Mouse (Mus musculus) olfactory bulb, adult 2 months (tissue): ENCODE results near the gene Apba1. TPM values are rescaled to one million over a fixed set of nuclear protein-coding genes. Genes with fewer than 3 reads are reported as not detected.

Experiments used
- H3K27ac ChIP-seq: fragments of 200-500 bp; 2 replicates; pipeline ENCODE4 v1.5.1; 2012; ENCODE audit warnings: low read depth, low read length; ENCODE audit not compliant: insufficient read depth
- H3K4me1 ChIP-seq: fragments of 200-500 bp; 2 replicates; pipeline ENCODE4 v1.6.1; 2012; ENCODE audit warnings: low read length; ENCODE audit not compliant: control insufficient read depth, insufficient read depth
- H3K4me3 ChIP-seq: fragments of 200-500 bp; 2 replicates; pipeline ENCODE4 v1.5.1; 2012; ENCODE audit warnings: mild to moderate bottlenecking, low read depth, low read length, moderate library complexity; ENCODE audit not compliant: insufficient read depth
- CTCF ChIP-seq: fragments of 200-500 bp; IDR thresholded peaks from 2 replicates; pipeline ENCODE4 v1.5.1; 2012; ENCODE audit warnings: low read depth, mild to moderate bottlenecking, low read length, moderate library complexity; ENCODE audit not compliant: insufficient read depth
- POLR2A ChIP-seq: fragments of 200-500 bp; IDR thresholded peaks from 2 replicates; pipeline ENCODE4 v1.6.1; 2012; ENCODE audit warnings: mild to moderate bottlenecking, low read depth, low read length, moderate library complexity; ENCODE audit not compliant: insufficient read depth
- WGBS: fragments of 180-500 bp; shearing (Covaris S2); methylation state at CpG from one replicate; pipeline ENCODE4 v1.1.7; 2018; 5-methylcytosine and 5-hydroxymethylcytosine counted together
- polyA plus RNA-seq: library from polyadenylated mRNA; stranded (reverse); fragments of >200 nt; gene quantifications from 2 replicates; pipeline ENCODE4 v1.2.4, GENCODE M21; 2012; ENCODE audit warnings: low replicate concordance; ENCODE audit not compliant: missing spikeins, insufficient read depth, insufficient read length

Gene Apba1
- polyA plus RNA-seq, 1 experiment = 45.8 TPM

GRCm38 (mm10) chr19:23858091-23858490 is 99.4 kb downstream of the Apba1 start:
- WGBS = 99% methylated on average over 4 of the region's 4 CpGs
- Histone ChIP-seq H3K4me3 (no peak overlapping the region), H3K27ac (no peak overlapping the region), H3K4me1 (peaks cover 1% of the 10 kb centered on the region)
- TF ChIP-seq POLR2A (no peak), CTCF (no peak)

DNA sequence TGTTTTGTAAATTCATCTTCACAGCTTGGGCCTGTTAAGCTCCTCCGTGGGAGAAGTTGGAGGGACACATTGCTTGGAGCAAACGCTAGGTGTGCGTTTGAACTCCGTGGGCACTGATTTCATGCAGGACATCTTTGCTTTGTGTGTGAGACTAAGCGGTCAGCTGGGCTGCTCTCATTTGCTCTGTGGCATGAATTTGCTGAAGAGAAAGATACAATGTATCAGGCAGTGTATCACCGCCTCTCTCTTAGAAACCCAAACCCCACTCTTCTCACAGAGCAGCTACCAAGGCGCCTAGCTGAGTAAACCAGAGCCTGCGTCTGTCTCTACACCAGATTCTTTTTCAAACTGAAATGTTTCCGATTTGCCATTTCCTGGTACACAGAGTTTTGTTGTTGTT is 100.1 kb downstream of the Apba1 start:
- TF ChIP-seq CTCF (no peak), POLR2A (no peak)
- Histone ChIP-seq H3K4me3 (no peak overlapping the region), H3K27ac (no peak overlapping the region), H3K4me1 (peaks cover 3% of the 10 kb centered on the region)
- 89% methylated on average over 9 of the region's 9 CpGs for WGBS

DNA sequence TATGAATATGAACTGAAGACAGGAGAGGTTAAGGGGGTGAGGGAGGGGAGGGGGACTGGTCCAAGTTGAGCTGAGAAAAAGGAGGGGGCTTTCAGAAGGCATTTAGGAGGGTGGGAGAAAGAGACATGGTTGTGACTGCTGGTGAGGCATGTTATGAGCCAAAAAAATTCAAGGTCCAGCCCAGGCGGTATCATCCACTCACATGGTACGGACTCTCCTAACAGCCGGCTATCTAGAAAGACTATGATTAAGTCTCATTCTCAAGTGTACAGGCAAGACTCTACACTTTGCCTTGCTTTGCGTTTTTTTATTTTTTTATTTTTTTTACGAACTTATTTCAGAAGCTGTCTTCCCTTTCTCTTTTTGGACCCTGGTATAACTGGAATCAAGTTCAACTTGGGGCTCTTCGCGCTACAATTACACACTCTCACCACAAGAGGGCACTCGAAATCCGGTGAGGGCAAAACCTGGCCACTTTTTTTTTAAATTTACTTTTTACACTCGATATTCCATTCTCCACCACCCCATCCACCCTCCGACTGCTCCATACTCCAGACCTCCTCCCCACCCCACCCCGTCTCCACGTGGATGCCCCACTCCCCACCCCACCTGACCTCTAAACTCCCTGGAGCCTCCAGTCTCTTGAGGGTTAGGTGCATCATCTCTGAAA is 101.6 kb downstream of the Apba1 start:
- Histone ChIP-seq H3K27ac (no peak overlapping the region), H3K4me3 (no peak overlapping the region), H3K4me1 (peaks cover 3% of the 10 kb centered on the region)
- WGBS = 28% methylated on average over 13 of the region's 13 CpGs
- TF ChIP-seq CTCF = no peak

DNA sequence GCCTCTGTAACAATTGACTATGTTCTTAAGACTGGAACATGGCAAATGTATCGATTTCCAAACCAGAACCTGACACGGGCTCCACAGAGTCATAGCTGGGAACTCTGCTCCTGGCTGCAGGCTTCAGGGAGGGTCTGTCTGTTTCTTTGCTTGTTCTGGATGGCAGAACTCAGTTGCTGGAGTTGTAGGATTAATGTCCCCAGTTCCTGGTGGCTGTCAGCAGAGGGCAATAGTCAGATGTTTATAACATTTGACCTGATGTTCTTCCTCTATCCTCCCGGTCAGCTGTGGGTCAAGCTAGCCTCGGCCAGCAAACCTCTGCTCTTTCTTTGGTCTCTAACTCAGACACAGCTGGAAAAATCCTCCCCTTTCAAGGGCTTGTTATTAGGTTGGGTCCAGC is 104.0 kb downstream of the Apba1 start:
- TF ChIP-seq POLR2A (no peak), CTCF (no peak)
- peaks cover 11% of the 10 kb centered on the region for H3K4me1 ChIP-seq
- H3K4me3 ChIP-seq = no peak overlapping the region
- H3K27ac ChIP-seq = no peak overlapping the region
- 55% methylated on average over 4 of the region's 4 CpGs for WGBS

GRCm38 (mm10) chr19:23863959-23864358 is 105.3 kb downstream of the Apba1 start:
- 48% methylated on average over 3 of the region's 3 CpGs for WGBS
- no peak overlapping the region for H3K27ac ChIP-seq
- H3K4me3 ChIP-seq = no peak overlapping the region
- peaks cover 11% of the 10 kb centered on the region for H3K4me1 ChIP-seq
- no peak for TF ChIP-seq POLR2A
- no peak for TF ChIP-seq CTCF

DNA sequence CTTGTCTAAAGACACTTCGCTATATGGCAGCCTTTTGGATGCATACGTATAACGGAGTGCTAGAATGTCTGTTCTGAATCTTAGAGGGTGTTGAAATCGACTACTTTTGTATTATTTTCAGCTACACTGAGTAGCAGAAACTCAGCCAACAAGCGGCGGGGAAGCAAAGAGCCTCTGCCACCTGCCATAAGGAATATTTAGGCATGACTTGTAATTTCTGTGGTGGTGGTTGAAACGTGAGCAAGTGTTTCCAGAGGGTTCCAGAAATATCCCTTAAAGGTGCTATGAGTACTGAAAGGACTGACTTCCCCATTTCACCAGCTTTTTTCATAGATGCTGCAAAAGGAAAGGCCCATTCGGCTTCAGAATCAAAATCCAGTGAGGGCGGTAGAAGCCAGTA is 107.4 kb downstream of the Apba1 start:
- WGBS = 88% methylated on average over 9 of the region's 9 CpGs
- no peak overlapping the region for H3K27ac ChIP-seq
- peaks cover 11% of the 10 kb centered on the region for H3K4me1 ChIP-seq
- no peak for TF ChIP-seq POLR2A
- no peak for TF ChIP-seq CTCF
- H3K4me3 ChIP-seq = no peak overlapping the region

DNA sequence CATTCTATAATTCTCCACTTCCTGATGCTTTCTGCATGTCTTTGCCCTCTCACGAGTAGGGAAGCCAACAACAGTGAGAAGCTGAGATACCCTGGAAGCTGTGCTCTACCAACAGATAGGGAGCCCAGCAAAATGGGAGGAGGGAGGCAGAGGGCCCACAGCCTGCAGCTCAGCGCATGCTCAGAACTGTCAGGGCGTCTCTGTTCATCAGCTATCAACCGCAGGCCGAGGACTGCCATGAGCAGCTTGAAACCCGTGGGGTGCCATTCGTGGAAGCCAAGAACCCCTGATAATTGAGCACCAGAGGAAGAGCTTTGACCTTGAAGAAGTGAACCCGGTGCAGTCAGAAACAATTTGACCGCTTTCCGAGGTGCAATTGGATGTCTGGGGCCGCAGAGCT is 108.4 kb downstream of the Apba1 start:
- TF ChIP-seq CTCF (no peak), POLR2A (no peak)
- no peak overlapping the region for H3K4me3 ChIP-seq
- no peak overlapping the region for H3K27ac ChIP-seq
- peaks cover 11% of the 10 kb centered on the region for H3K4me1 ChIP-seq
- WGBS = 87% methylated on average over 11 of the region's 11 CpGs

- 89% methylated on average over 7 of the region's 7 CpGs for WGBS
Measured at GRCm38 (mm10) chr19:23867589-23867988, 108.9 kb downstream of the Apba1 start.

DNA sequence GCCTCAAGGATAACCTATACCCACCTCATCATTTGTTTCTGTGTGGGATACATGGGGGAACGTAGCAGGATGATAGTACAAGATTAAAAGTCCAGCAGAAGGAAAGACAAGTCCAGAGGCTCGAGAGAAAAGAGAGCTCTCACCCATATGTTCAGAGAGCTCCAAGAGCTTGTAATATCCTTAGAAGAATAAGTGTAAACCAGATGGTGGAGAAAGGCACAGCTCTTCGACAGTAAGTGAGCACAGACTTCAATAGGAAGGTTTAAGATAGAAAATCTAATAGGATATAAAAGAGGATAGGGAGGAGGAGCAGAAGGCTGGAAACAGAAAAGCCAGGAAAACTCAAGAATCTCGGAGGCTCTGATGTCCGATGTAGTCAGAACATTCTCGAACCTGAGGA is 115.8 kb downstream of the Apba1 start:
- WGBS = 92% methylated on average over 6 of the region's 6 CpGs
- Histone ChIP-seq H3K27ac (no peak overlapping the region), H3K4me3 (no peak overlapping the region), H3K4me1 (no peaks in the 10 kb centered on the region)
- TF ChIP-seq CTCF (no peak), POLR2A (no peak)

More at GRCm38 (mm10) chr19:23867589-23867988, 108.9 kb downstream of the Apba1 start:
- Histone ChIP-seq H3K4me3 (no peak overlapping the region), H3K27ac (no peak overlapping the region), H3K4me1 (peaks cover 11% of the 10 kb centered on the region)
- no peak for TF ChIP-seq CTCF
- TF ChIP-seq POLR2A = no peak
